Mouse (Mus musculus): ENCODE data around the gene Hus1.

The Hus1 gene

GRCm38 (mm10) chr11:8973166-8973565, 37.8 kb downstream of the Hus1 start, which contains the start of gene Pkd1l1:
Gene Pkd1l1, minus strand, starts transcription at chr11:8973266.
- no peak for DNase-seq

- DNase-seq: no peak
Observed at GRCm38 (mm10) chr11:8972093-8972492, 38.9 kb downstream of the Hus1 start.

- no peak for DNase-seq
Observed at GRCm38 (mm10) chr11:8970509-8970908, 40.5 kb downstream of the Hus1 start.

GRCm38 (mm10) chr11:8968094-8968493, 42.9 kb downstream of the Hus1 start:
- no peak for DNase-seq

GRCm38 (mm10) chr11:8958572-8958971, 52.4 kb downstream of the Hus1 start:
- no peak for DNase-seq

DNA sequence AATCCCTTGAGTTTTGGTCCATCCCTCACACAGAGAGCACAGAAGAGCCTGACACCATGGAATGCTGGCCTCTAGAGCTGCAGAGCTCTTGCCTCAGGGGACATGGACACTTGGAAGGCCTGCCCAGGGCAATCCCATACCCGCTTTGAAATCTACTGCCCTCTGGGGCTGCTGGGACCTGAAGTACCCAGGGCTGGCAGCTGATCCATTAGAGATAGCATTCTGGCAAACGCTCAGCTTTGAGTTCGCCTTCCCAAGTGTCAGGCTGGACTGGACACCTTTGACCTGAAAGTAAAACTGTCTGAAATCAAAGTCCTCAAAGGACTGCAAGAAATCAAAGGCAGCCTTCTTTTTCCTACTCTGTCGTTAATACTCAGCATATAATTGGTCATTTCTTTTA, 52.9 kb downstream of the Hus1 start:
- DNase-seq: no peak

- no peak for DNase-seq
Observed at GRCm38 (mm10) chr11:8957023-8957422, 54.0 kb downstream of the Hus1 start.

DNA sequence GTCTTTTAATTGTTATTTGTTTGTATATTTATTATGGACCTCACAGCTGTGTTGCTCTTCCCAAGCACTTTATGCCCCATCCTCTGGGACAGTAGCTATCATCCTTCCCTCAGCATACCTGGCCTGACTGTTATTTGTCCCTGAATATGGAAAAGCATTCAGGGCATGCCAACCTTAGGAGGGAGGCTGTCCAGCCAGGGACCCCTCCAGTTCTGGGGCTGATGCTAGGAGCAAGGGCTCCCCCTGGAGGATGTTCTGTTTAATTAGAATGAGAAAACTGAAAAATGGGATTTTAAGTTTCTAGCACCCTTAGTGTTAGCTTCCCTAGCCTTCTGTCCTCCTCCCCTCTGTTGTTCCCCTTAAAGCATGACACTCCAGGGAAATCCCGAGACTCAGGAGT, 55.3 kb downstream of the Hus1 start:
- DNase-seq: peak; percentile 20 to 29

DNA sequence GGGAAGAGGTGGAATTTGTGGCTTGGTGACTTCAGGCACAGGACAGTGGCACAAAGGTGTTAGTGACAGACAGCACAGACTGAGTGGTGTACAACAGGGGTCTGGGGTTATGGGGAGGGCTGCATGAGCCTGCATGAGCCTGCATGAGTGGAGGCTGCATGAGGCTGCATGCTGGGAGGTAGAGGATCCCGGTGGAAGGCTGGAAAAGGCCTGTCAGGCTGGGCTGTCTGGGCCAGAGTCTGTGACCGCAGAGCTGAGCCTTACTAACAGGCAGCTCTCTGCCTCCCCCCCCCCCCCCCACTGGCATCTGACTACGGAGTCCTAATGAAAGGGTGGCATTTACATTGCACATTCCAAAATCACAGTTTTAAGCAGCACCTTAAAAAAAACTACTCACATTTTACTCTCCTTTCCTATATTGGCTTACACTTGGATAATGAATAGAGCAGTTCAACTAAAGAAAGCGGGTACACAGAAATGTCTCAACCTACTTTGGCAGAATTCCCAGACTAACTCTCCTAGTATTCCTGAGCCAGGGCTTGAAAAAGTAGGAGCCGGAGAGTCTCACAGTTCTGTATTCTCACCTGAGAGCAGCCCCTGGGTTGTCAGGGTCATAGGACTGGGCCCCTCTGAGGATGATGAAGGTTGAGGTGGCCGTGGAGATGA, 61.1 kb downstream of the Hus1 start:
- no peak for DNase-seq

- no peak for DNase-seq
Observed at GRCm38 (mm10) chr11:8948871-8949270, 62.1 kb downstream of the Hus1 start.

- DNase-seq: no peak
Observed at GRCm38 (mm10) chr11:8944114-8944513, 66.9 kb downstream of the Hus1 start.

Measured in cerebellum, postnatal 36 days (tissue).